Mouse (Mus musculus): ENCODE measurements around the gene Hrk. TPM values are rescaled to one million over a fixed set of nuclear protein-coding genes. Genes with fewer than 3 reads are reported as not detected.

Hrk gene
- polyA plus RNA-seq (2015; fragmentation: Nextera tagmentation; extraction: Ambion mirVana): 4.1 and 4.6 TPM in 2 replicates

GRCm38 (mm10) chr5:118164581-118164980, at the start of gene Hrk:
Gene Hrk, plus strand, starts transcription at chr5:118164648.
- WGBS: 76% methylated on average over 12 of the region's 12 CpGs
- Histone ChIP-seq H3K4me1 (ENCODE audit: control insufficient read depth, insufficient read depth, low read length) (no peaks in the 10 kb centered on the region; the same call in 1 of the 2 replicates), H3K9me3 (replicated peaks; ENCODE audit: control insufficient read depth, low read length, poor library complexity, severe bottlenecking) (no peaks in the 10 kb centered on the region), H3K27ac (ENCODE audit: low read length) (no peak within 1 kb of the TSS), H3K4me3 (ENCODE audit: low read depth, low read length) (no peak within 1 kb of the TSS), H3K9ac (ENCODE audit: low read depth, low read length) (no peak within 1 kb of the TSS), H3K4me2 (ENCODE audit: low read length) (no peak within 1 kb of the TSS), H3K36me3 (ENCODE audit: control insufficient read depth, insufficient read depth, low read length) (no peaks in the 10 kb centered on the region), H3K27me3 (ENCODE audit: control insufficient read depth, insufficient read depth, low read depth, low read length) (peaks cover 18% of the 10 kb centered on the region)
- ATAC-seq: no peak

GRCm38 (mm10) chr5:118118351-118118750, 46.1 kb upstream of the Hrk start:
- H3K27me3 ChIP-seq (ENCODE audit: control insufficient read depth, insufficient read depth, low read depth, low read length): no peaks in the 10 kb centered on the region
- H3K9ac ChIP-seq (ENCODE audit: low read depth, low read length): no peak overlapping the region
- H3K27ac ChIP-seq (ENCODE audit: low read length): peak overlapping the region; percentile 69
- H3K4me3 ChIP-seq (ENCODE audit: low read depth, low read length): no peak overlapping the region
- WGBS: 88% methylated on average over 3 of the region's 3 CpGs
- H3K36me3 ChIP-seq (ENCODE audit: control insufficient read depth, insufficient read depth, low read length): no peaks in the 10 kb centered on the region
- H3K9me3 ChIP-seq (replicated peaks; ENCODE audit: control insufficient read depth, low read length, poor library complexity, severe bottlenecking): no peaks in the 10 kb centered on the region
- H3K4me2 ChIP-seq (ENCODE audit: low read length): no peak overlapping the region
- no peak for ATAC-seq
- peaks cover 29% of the 10 kb centered on the region for H3K4me1 ChIP-seq (ENCODE audit: control insufficient read depth, insufficient read depth, low read length)

- peaks cover 29% of the 10 kb centered on the region for H3K4me1 ChIP-seq (ENCODE audit: control insufficient read depth, insufficient read depth, low read length)
- no peak overlapping the region for H3K4me2 ChIP-seq (ENCODE audit: low read length)
- no peak overlapping the region for H3K4me3 ChIP-seq (ENCODE audit: low read depth, low read length)
- H3K27me3 ChIP-seq (ENCODE audit: control insufficient read depth, insufficient read depth, low read depth, low read length): no peaks in the 10 kb centered on the region
- 61% methylated on average over 5 of the region's 5 CpGs for WGBS
- H3K9me3 ChIP-seq (replicated peaks; ENCODE audit: control insufficient read depth, low read length, poor library complexity, severe bottlenecking): no peaks in the 10 kb centered on the region
- no peak overlapping the region for H3K9ac ChIP-seq (ENCODE audit: low read depth, low read length)
- ATAC-seq: no peak
- H3K36me3 ChIP-seq (ENCODE audit: control insufficient read depth, insufficient read depth, low read length): no peaks in the 10 kb centered on the region
- H3K27ac ChIP-seq (ENCODE audit: low read length): peak overlapping the region; percentile 69
Measured at GRCm38 (mm10) chr5:118118922-118119321, 45.5 kb upstream of the Hrk start.

GRCm38 (mm10) chr5:118120670-118121069, 43.8 kb upstream of the Hrk start:
- no peak overlapping the region for H3K4me2 ChIP-seq (ENCODE audit: low read length)
- H3K27ac ChIP-seq (ENCODE audit: low read length): no peak overlapping the region
- 21% methylated on average over 2 of the region's 2 CpGs for whole genome bisulfite sequencing
- H3K9ac ChIP-seq (ENCODE audit: low read depth, low read length): no peak overlapping the region
- H3K27me3 ChIP-seq (ENCODE audit: control insufficient read depth, insufficient read depth, low read depth, low read length): no peaks in the 10 kb centered on the region
- no peak for ATAC-seq
- no peaks in the 10 kb centered on the region for H3K9me3 ChIP-seq (replicated peaks; ENCODE audit: control insufficient read depth, low read length, poor library complexity, severe bottlenecking)
- no peak overlapping the region for H3K4me3 ChIP-seq (ENCODE audit: low read depth, low read length)
- peaks cover 2% of the 10 kb centered on the region; the same call in 1 of the 2 replicates for H3K36me3 ChIP-seq (ENCODE audit: control insufficient read depth, insufficient read depth, low read length)
- H3K4me1 ChIP-seq (ENCODE audit: control insufficient read depth, insufficient read depth, low read length): peaks cover 27% of the 10 kb centered on the region

GRCm38 (mm10) chr5:118121928-118122327, 42.5 kb upstream of the Hrk start:
- H3K4me1 ChIP-seq (ENCODE audit: control insufficient read depth, insufficient read depth, low read length): peaks cover 20% of the 10 kb centered on the region; the same call in 1 of the 2 replicates
- no peak overlapping the region for H3K4me3 ChIP-seq (ENCODE audit: low read depth, low read length)
- no peak overlapping the region for H3K9ac ChIP-seq (ENCODE audit: low read depth, low read length)
- no peaks in the 10 kb centered on the region for H3K9me3 ChIP-seq (replicated peaks; ENCODE audit: control insufficient read depth, low read length, poor library complexity, severe bottlenecking)
- H3K27me3 ChIP-seq (ENCODE audit: control insufficient read depth, insufficient read depth, low read depth, low read length): no peaks in the 10 kb centered on the region
- no peak overlapping the region for H3K4me2 ChIP-seq (ENCODE audit: low read length)
- H3K27ac ChIP-seq (ENCODE audit: low read length): no peak overlapping the region
- WGBS: 93% methylated on average over 4 of the region's 4 CpGs
- H3K36me3 ChIP-seq (ENCODE audit: control insufficient read depth, insufficient read depth, low read length): peaks cover 4% of the 10 kb centered on the region; the same call in 1 of the 2 replicates
- ATAC-seq: no peak

GRCm38 (mm10) chr5:118123096-118123495, 41.4 kb upstream of the Hrk start:
- no peaks in the 10 kb centered on the region for H3K27me3 ChIP-seq (ENCODE audit: control insufficient read depth, insufficient read depth, low read depth, low read length)
- H3K27ac ChIP-seq (ENCODE audit: low read length): peak overlapping the region; percentile 55
- no peak overlapping the region for H3K4me3 ChIP-seq (ENCODE audit: low read depth, low read length)
- H3K4me2 ChIP-seq (ENCODE audit: low read length): no peak overlapping the region
- no peak overlapping the region for H3K9ac ChIP-seq (ENCODE audit: low read depth, low read length)
- H3K9me3 ChIP-seq (replicated peaks; ENCODE audit: control insufficient read depth, low read length, poor library complexity, severe bottlenecking): no peaks in the 10 kb centered on the region
- H3K36me3 ChIP-seq (ENCODE audit: control insufficient read depth, insufficient read depth, low read length): peaks cover 8% of the 10 kb centered on the region; the same call in 1 of the 2 replicates
- H3K4me1 ChIP-seq (ENCODE audit: control insufficient read depth, insufficient read depth, low read length): peaks cover 20% of the 10 kb centered on the region; the same call in 1 of the 2 replicates
- 55% methylated on average over 10 of the region's 10 CpGs for WGBS
- no peak for ATAC-seq

- Histone ChIP-seq H3K4me3 (ENCODE audit: low read depth, low read length) (no peak overlapping the region), H3K4me1 (ENCODE audit: control insufficient read depth, insufficient read depth, low read length) (peaks cover 2% of the 10 kb centered on the region; the same call in 1 of the 2 replicates), H3K27ac (ENCODE audit: low read length) (no peak overlapping the region), H3K27me3 (ENCODE audit: control insufficient read depth, insufficient read depth, low read depth, low read length) (no peaks in the 10 kb centered on the region), H3K36me3 (ENCODE audit: control insufficient read depth, insufficient read depth, low read length) (peaks cover 15% of the 10 kb centered on the region; the same call in 1 of the 2 replicates), H3K9ac (ENCODE audit: low read depth, low read length) (no peak overlapping the region), H3K4me2 (ENCODE audit: low read length) (no peak overlapping the region), H3K9me3 (replicated peaks; ENCODE audit: control insufficient read depth, low read length, poor library complexity, severe bottlenecking) (no peaks in the 10 kb centered on the region)
- 90% methylated on average over 4 of the region's 4 CpGs for WGBS
- ATAC-seq: no peak
Measured at GRCm38 (mm10) chr5:118126671-118127070, 37.8 kb upstream of the Hrk start.

GRCm38 (mm10) chr5:118128208-118128607, 36.2 kb upstream of the Hrk start:
- H3K9ac ChIP-seq (ENCODE audit: low read depth, low read length): no peak overlapping the region
- no peak overlapping the region for H3K27ac ChIP-seq (ENCODE audit: low read length)
- no peak for ATAC-seq
- H3K27me3 ChIP-seq (ENCODE audit: control insufficient read depth, insufficient read depth, low read depth, low read length): no peaks in the 10 kb centered on the region
- no peaks in the 10 kb centered on the region for H3K4me1 ChIP-seq (ENCODE audit: control insufficient read depth, insufficient read depth, low read length)
- WGBS: 83% methylated on average over 6 of the region's 6 CpGs
- H3K4me3 ChIP-seq (ENCODE audit: low read depth, low read length): no peak overlapping the region
- no peak overlapping the region for H3K4me2 ChIP-seq (ENCODE audit: low read length)
- H3K36me3 ChIP-seq (ENCODE audit: control insufficient read depth, insufficient read depth, low read length): peaks cover 15% of the 10 kb centered on the region; the same call in 1 of the 2 replicates
- no peaks in the 10 kb centered on the region for H3K9me3 ChIP-seq (replicated peaks; ENCODE audit: control insufficient read depth, low read length, poor library complexity, severe bottlenecking)

GRCm38 (mm10) chr5:118128651-118129050, 35.8 kb upstream of the Hrk start:
- no peak overlapping the region for H3K9ac ChIP-seq (ENCODE audit: low read depth, low read length)
- no peak overlapping the region for H3K4me3 ChIP-seq (ENCODE audit: low read depth, low read length)
- peaks cover 15% of the 10 kb centered on the region; the same call in 1 of the 2 replicates for H3K36me3 ChIP-seq (ENCODE audit: control insufficient read depth, insufficient read depth, low read length)
- no peaks in the 10 kb centered on the region for H3K27me3 ChIP-seq (ENCODE audit: control insufficient read depth, insufficient read depth, low read depth, low read length)
- H3K9me3 ChIP-seq (replicated peaks; ENCODE audit: control insufficient read depth, low read length, poor library complexity, severe bottlenecking): no peaks in the 10 kb centered on the region
- 89% methylated on average over 9 of the region's 9 CpGs for WGBS
- ATAC-seq: no peak
- H3K4me2 ChIP-seq (ENCODE audit: low read length): no peak overlapping the region
- no peak overlapping the region for H3K27ac ChIP-seq (ENCODE audit: low read length)
- H3K4me1 ChIP-seq (ENCODE audit: control insufficient read depth, insufficient read depth, low read length): no peaks in the 10 kb centered on the region
